Mouse (Mus musculus) embryonic facial prominence, embryonic 11.5 days (tissue): ENCODE measurements at regions not wholly inside any gene's neighbourhood (a gene's known extent, or its start where the extent isn't known, plus 50 kb on each side); places are given as distances from the start of the nearest gene placed in this dataset.

Source experiments
- ATAC-seq: fragments of 200-750 bp; cut with Nextera tagmentation; replicated peaks from 2 replicates; pipeline ENCODE4 v1.8.0; 2017; ENCODE audit warnings: low read depth; ENCODE audit not compliant: insufficient number of reproducible peaks, low FRiP score, low TSS enrichment
- DNase-seq: peaks from one replicate; pipeline ENCODE4 v3.0.0-alpha.2; 2015; ENCODE audit warnings: low spot score
- H3K27ac ChIP-seq: fragments of 300-500 bp; sonication (generic); replicated peaks from 2 replicates; pipeline ENCODE4 v1.5.1; 2014; ENCODE audit warnings: mild to moderate bottlenecking, low read depth, low read length, control low read depth
- H3K27me3 ChIP-seq: fragments of 300-500 bp; sonication (generic); 2 replicates; pipeline ENCODE4 v1.6.1; 2014; ENCODE audit warnings: mild to moderate bottlenecking, low read length, moderate library complexity, mixed read lengths; ENCODE audit not compliant: control insufficient read depth, insufficient read depth
- H3K36me3 ChIP-seq: fragments of 300-500 bp; sonication (generic); replicated peaks from 2 replicates; pipeline ENCODE4 v1.6.1; 2014; ENCODE audit warnings: low read depth, mild to moderate bottlenecking, low read length, moderate library complexity, mixed read lengths; ENCODE audit not compliant: control insufficient read depth, insufficient read depth
- H3K4me1 ChIP-seq: fragments of 300-500 bp; sonication (generic); 2 replicates; pipeline ENCODE4 v1.6.1; 2014; ENCODE audit warnings: low read length, mixed read lengths; ENCODE audit not compliant: control insufficient read depth, insufficient read depth
- H3K4me2 ChIP-seq: fragments of 300-500 bp; sonication (generic); 2 replicates; pipeline ENCODE4 v1.6.1; 2014; ENCODE audit warnings: low read depth, mild to moderate bottlenecking, control low read depth, low read length, moderate library complexity
- H3K4me3 ChIP-seq: fragments of 300-500 bp; sonication (generic); 2 replicates; pipeline ENCODE4 v1.5.1; 2014; ENCODE audit warnings: low read depth, low read length, control low read depth
- H3K9ac ChIP-seq: fragments of 300-500 bp; sonication (generic); replicated peaks from 2 replicates; pipeline ENCODE4 v1.6.1; 2014; ENCODE audit warnings: mild to moderate bottlenecking, control low read depth, low read length
- H3K9me3 ChIP-seq: fragments of 300-500 bp; sonication (generic); replicated peaks from 2 replicates; pipeline ENCODE4 v1.6.1; 2016; ENCODE audit warnings: mild to moderate bottlenecking, low read length, inconsistent platforms, mixed read lengths; ENCODE audit not compliant: control insufficient read depth
- WGBS: fragments of 180-500 bp; shearing (Covaris S2); extraction: QIAGEN DNeasy Blood & Tissue Kit; methylation state at CpG from one replicate; pipeline ENCODE4 v1.1.7; 2014; 5-methylcytosine and 5-hydroxymethylcytosine counted together

DNA sequence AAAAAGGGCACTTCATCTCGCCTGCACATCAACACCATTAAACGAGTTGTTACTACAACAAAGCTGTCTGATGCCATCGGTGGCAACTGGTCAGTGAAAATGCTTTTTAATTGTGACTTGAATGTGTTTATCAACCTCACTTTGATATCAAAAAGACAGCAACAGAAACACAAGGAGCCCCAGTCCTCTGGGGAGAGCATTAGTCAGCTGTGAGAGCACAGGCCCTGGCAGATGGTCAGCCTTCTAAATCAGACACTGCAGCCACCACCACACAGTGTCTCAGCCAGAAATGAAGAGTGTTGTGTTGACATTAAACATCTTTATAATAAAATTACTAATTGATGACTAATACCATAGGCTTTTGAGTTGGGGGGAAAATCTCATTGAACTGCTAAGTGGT is 115.8 kb upstream of the Rcn1 start:
- Histone ChIP-seq H3K9me3 (no peaks in the 10 kb centered on the region), H3K36me3 (no peaks in the 10 kb centered on the region), H3K4me2 (no peak overlapping the region), H3K4me3 (no peak overlapping the region), H3K4me1 (no peaks in the 10 kb centered on the region), H3K27me3 (no peaks in the 10 kb centered on the region), H3K9ac (no peak overlapping the region), H3K27ac (no peak overlapping the region)
- DNase-seq (no peak), ATAC-seq (no peak)
- 85% methylated on average over 3 of the region's 3 CpGs for WGBS

DNA sequence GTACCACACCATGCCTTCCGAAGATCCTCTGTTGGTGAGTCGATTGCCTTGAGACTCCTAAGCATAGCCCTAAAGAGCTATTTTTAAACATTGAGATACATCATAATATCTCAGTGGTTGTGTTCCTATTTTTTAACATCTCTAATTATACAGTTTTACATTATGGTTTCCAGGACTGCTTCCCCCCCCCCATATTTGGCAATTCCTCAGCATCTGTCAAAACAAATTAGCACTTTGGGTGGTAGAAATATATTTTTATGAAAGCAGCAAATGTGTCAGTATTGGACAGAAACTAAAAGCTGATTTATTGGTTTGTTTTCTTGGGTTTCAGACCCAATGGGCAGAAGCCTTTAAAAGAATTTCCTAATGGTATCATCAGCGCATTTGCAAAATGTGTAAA is 116.2 kb upstream of the Rcn1 start:
- H3K36me3 ChIP-seq: no peaks in the 10 kb centered on the region
- DNase-seq (no peak), ATAC-seq (no peak)
- H3K27me3 ChIP-seq: no peaks in the 10 kb centered on the region
- H3K27ac ChIP-seq: no peak overlapping the region
- no peak overlapping the region for H3K4me3 ChIP-seq
- WGBS: 92% methylated on average over 3 of the region's 3 CpGs
- no peaks in the 10 kb centered on the region for H3K9me3 ChIP-seq
- no peaks in the 10 kb centered on the region for H3K4me1 ChIP-seq
- H3K4me2 ChIP-seq: no peak overlapping the region
- H3K9ac ChIP-seq: no peak overlapping the region

DNA sequence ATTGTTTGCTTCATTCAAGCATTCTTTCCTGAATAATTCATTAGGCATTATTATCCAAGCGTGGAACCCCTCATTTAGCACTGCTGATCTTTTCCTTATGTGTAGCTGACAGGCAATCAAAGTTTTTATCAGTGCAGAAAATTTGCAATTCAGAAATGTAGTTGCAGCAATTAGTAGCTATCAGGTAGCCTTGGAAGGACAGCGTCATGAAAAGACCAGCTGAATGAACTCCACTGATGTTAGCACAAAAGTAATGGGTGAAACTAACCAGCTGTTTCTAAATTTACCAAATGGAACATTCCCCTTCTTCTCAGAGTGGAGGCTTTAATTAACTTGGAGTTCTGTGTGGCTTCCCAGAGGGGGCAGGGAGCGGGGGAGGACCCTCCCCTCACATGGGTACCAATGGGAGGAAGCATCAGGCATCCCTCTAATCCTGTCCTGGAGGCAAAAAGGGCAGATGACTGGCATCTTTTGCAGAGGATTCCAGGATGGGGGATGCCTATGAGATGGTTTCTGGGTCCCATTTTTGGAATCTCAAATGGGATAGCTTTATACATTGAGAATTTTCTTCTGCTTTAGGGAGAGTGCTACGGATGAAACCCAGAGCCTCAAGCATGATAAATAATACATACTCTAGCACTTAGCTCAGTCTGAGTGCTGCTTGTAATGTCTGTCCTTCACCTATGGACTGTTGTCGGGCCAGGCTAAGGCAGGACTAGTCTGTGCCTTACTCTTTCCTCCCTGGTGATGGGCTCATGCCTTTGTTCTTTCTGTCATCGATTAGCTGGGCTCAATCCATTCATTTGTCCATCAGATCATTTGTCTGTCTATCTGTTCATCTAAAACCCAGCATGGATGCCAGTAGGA is 117.4 kb upstream of the Rcn1 start:
- Histone ChIP-seq H3K4me2 (no peak overlapping the region), H3K36me3 (no peaks in the 10 kb centered on the region), H3K4me1 (no peaks in the 10 kb centered on the region), H3K9ac (no peak overlapping the region), H3K27ac (no peak overlapping the region), H3K9me3 (no peaks in the 10 kb centered on the region), H3K27me3 (no peaks in the 10 kb centered on the region), H3K4me3 (no peak overlapping the region)
- WGBS: 63% methylated on average over 6 of the region's 6 CpGs
- ATAC-seq (0 out of 2 replicates have a peak, but pooled peaks have one; percentile 56), DNase-seq (peak; percentile 8)

- Histone ChIP-seq H3K9ac (no peak overlapping the region), H3K4me3 (no peak overlapping the region), H3K4me1 (no peaks in the 10 kb centered on the region), H3K27me3 (no peaks in the 10 kb centered on the region), H3K36me3 (no peaks in the 10 kb centered on the region), H3K9me3 (no peaks in the 10 kb centered on the region), H3K27ac (no peak overlapping the region), H3K4me2 (no peak overlapping the region)
- DNase-seq: no peak
- no peak; the same call in 1 of the 2 replicates for ATAC-seq
- 13% methylated on average over 4 of the region's 4 CpGs for WGBS
Measured at GRCm38 (mm10) chr2:105521841-105522240, 122.7 kb upstream of the Rcn1 start.

DNA sequence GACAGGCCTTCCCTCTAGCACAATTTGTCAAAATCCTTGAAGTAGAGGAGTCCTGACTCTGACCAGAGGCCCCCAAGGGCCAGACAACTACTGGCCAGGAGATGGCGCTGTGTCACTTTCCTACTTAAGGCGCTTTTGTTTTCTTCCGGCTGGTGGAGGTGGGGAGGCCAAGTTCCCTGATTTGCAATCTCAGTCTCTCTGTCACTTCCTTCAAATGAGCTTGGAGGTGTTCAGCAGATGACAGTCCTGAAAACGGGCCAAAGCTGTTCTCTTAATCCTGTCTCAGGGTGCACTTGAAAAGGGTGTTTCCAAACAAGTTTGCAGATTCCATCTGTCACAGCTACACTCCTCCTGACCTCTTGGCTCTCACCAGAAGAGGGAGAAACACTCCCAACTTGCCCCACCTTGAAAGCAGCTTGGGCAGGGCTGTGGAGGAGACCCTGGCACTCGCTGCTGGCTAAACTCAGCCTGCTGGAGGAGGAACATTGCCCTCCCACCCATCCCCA is 124.2 kb upstream of the Rcn1 start:
- ATAC-seq (no peak; the same call in 1 of the 2 replicates), DNase-seq (peak; percentile 73)
- Histone ChIP-seq H3K4me1 (no peaks in the 10 kb centered on the region), H3K4me2 (no peak overlapping the region), H3K27ac (no peak overlapping the region), H3K9ac (no peak overlapping the region), H3K27me3 (no peaks in the 10 kb centered on the region), H3K36me3 (no peaks in the 10 kb centered on the region), H3K9me3 (no peaks in the 10 kb centered on the region), H3K4me3 (no peak overlapping the region)
- WGBS: 8% methylated on average over 5 of the region's 5 CpGs

GRCm38 (mm10) chr2:105525111-105525610 is 126.0 kb upstream of the Rcn1 start:
- H3K36me3 ChIP-seq: no peaks in the 10 kb centered on the region
- no peaks in the 10 kb centered on the region for H3K27me3 ChIP-seq
- no peaks in the 10 kb centered on the region for H3K9me3 ChIP-seq
- ATAC-seq: no peak
- 73% methylated on average over 7 of the region's 7 CpGs for WGBS
- H3K4me1 ChIP-seq: no peaks in the 10 kb centered on the region
- no peak for DNase-seq
- H3K4me2 ChIP-seq: no peak overlapping the region
- H3K9ac ChIP-seq: no peak overlapping the region
- H3K27ac ChIP-seq: no peak overlapping the region
- H3K4me3 ChIP-seq: no peak overlapping the region

DNA sequence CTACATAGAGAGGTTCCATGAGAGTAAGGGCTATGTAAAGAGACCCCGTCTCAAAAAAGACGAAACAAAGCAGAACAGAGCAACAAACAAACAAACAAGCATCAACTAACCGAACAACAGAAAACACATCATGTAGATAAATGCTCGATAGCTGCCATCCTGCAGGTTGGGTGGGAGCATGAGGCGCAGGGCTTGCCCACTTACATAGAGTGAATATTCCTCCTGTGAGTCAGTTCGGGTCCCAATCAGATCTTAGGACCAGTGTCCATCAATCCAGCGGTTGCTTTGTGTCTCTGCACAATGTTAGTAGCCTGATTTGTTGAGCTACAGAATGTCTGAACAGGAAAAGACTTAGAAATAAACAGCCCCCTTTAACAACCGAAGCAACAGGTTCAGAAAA is 129.4 kb upstream of the Rcn1 start:
- H3K4me3 ChIP-seq: no peak overlapping the region
- ATAC-seq (no peak), DNase-seq (no peak)
- H3K4me2 ChIP-seq: no peak overlapping the region
- 89% methylated on average over 8 of the region's 8 CpGs for WGBS
- no peak overlapping the region for H3K9ac ChIP-seq
- no peaks in the 10 kb centered on the region for H3K9me3 ChIP-seq
- H3K27ac ChIP-seq: no peak overlapping the region
- no peaks in the 10 kb centered on the region for H3K36me3 ChIP-seq
- H3K4me1 ChIP-seq: no peaks in the 10 kb centered on the region
- no peaks in the 10 kb centered on the region for H3K27me3 ChIP-seq

DNA sequence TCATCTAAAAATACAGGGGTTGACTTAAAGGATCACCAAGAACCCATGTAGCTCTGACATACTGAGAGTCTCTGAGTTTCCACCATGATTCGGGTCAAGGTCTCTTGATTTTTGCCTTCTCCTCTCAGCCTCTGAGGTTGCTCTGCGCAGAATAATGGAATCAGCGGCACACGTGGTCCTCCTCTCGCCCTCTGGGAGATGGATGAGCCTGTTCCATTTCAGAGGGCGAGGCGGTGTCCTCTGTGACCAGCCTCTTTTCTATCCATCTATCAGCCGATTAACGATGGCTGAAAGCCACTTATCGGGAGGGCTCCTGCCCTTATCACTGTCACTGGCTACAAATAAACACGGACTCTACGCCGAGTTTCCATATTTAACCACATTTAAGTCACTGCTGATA is 124.6 kb upstream of the Pax6 start:
- Histone ChIP-seq H3K9me3 (no peaks in the 10 kb centered on the region), H3K27me3 (no peaks in the 10 kb centered on the region), H3K4me1 (no peaks in the 10 kb centered on the region), H3K36me3 (no peaks in the 10 kb centered on the region), H3K4me2 (no peak overlapping the region), H3K4me3 (no peak overlapping the region), H3K9ac (no peak overlapping the region), H3K27ac (no peak overlapping the region)
- ATAC-seq: no peak
- 92% methylated on average over 13 of the region's 13 CpGs for WGBS
- no peak for DNase-seq
